Mouse (Mus musculus) ES-E14 (cell line): Measurements from ENCODE around the gene Eif2d. TPM values are rescaled to one million over a fixed set of nuclear protein-coding genes. Genes with fewer than 3 reads are reported as not detected.

Experiments used
- DNase-seq: peaks from one replicate; pipeline ENCODE4 v3.0.0-alpha.2; 2013; ENCODE audit warnings: low read depth, low spot score
- H3K27ac ChIP-seq: 2 replicates; pipeline ENCODE4 v1.5.1; 2012; ENCODE audit warnings: low read depth, mild to moderate bottlenecking, low read length, moderate library complexity, mixed read lengths; ENCODE audit not compliant: poor library complexity, insufficient read depth, severe bottlenecking
- H3K36me3 ChIP-seq: 2 replicates; pipeline ENCODE4 v1.6.1; 2012; ENCODE audit warnings: mild to moderate bottlenecking, low read length, moderate library complexity, mixed read lengths; ENCODE audit not compliant: control insufficient read depth, poor library complexity, insufficient read depth, severe bottlenecking
- H3K4me1 ChIP-seq, 2 experiments: fragments of 150-350 bp in 1 of 2; sonication (generic) in 1 of 2; 2 replicates each; pipeline ENCODE4 v1.6.1; 2012; ENCODE audit warnings: low read length in 2 of 2, mild to moderate bottlenecking in 1 of 2, mixed read lengths in 1 of 2; ENCODE audit not compliant: control insufficient read depth in 2 of 2, insufficient read depth in 2 of 2, poor library complexity in 1 of 2
- H3K4me3 ChIP-seq, 2 experiments: fragments of 150-350 bp in 1 of 2; sonication (generic) in 1 of 2; 2 replicates each; pipeline ENCODE4 v1.5.1; 2012; ENCODE audit warnings: low read length in 2 of 2, low read depth in 1 of 2, mild to moderate bottlenecking in 1 of 2, mixed read lengths in 1 of 2; ENCODE audit not compliant: insufficient read depth in 1 of 2, poor library complexity in 1 of 2, severe bottlenecking in 1 of 2
- H3K9ac ChIP-seq: 2 replicates; pipeline ENCODE4 v1.6.1; 2012; ENCODE audit warnings: low read depth, mild to moderate bottlenecking, low read length, mixed read lengths; ENCODE audit not compliant: poor library complexity, insufficient read depth, severe bottlenecking
- H3K9me3 ChIP-seq: fragments of 150-350 bp; sonication (generic); 2 replicates; pipeline ENCODE4 v1.6.1; 2012; ENCODE audit warnings: low read depth, mild to moderate bottlenecking, low read length; ENCODE audit not compliant: control insufficient read depth, insufficient read depth
- CHD2 ChIP-seq: IDR thresholded peaks from 2 replicates; pipeline ENCODE4 v1.6.1; 2014; ENCODE audit warnings: mild to moderate bottlenecking, low read depth, low read length, inconsistent platforms
- HCFC1 ChIP-seq: IDR thresholded peaks from 2 replicates; pipeline ENCODE4 v1.6.1; 2012; ENCODE audit warnings: low read length, inconsistent platforms, borderline replicate concordance; ENCODE audit not compliant: insufficient read depth
- MAFK ChIP-seq: IDR thresholded peaks from 2 replicates; pipeline ENCODE4 v1.6.1; 2014; ENCODE audit warnings: mild to moderate bottlenecking, low read depth, low read length, inconsistent platforms; ENCODE audit not compliant: insufficient read depth
- ZC3H11A ChIP-seq: IDR thresholded peaks from 2 replicates; pipeline ENCODE4 v1.6.1; 2012; ENCODE audit warnings: low read depth, mild to moderate bottlenecking, inconsistent platforms, low read length, borderline replicate concordance
- ZNF384 ChIP-seq: IDR thresholded peaks from 2 replicates; pipeline ENCODE4 v1.6.1; 2012; ENCODE audit warnings: low read depth, low read length, inconsistent platforms
- in situ Hi-C, 2 experiments: fragments of 600-800 bp; cut with MboI; formaldehyde crosslinking; loops; one replicate each; pipeline ENCODE4 v1.15.1; 2025; ENCODE audit warnings: low sequenced_read_pairs in 2 of 2, inconsistent platforms in 1 of 2; ENCODE audit not compliant: unreplicated experiment in 2 of 2
- total RNA-seq: library from RNA; depleted of rRNA; stranded (reverse); fragments of 300-350 nt; gene quantifications from 2 replicates; pipeline ENCODE4 v1.2.3, GENCODE M21; 2012

Gene Eif2d
- total RNA-seq, 1 experiment = 64.5 TPM

GRCm38 (mm10) chr1:131211655-131212054 is 58.7 kb downstream of the Eif2d start:
- in situ Hi-C loops = no loop called here
- TF ChIP-seq ZNF384 = no peak
- no peak for TF ChIP-seq MAFK
- TF ChIP-seq ZC3H11A = no peak
- H3K36me3 ChIP-seq = no peaks in the 10 kb centered on the region

GRCm38 (mm10) chr1:131212956-131213355 is 60.0 kb downstream of the Eif2d start:
- H3K27ac ChIP-seq = no peak overlapping the region
- no peak for DNase-seq
- in situ Hi-C loops = no loop called here
- no peak for TF ChIP-seq ZC3H11A
- TF ChIP-seq CHD2 = no peak
- no peak for TF ChIP-seq MAFK
- TF ChIP-seq HCFC1 = no peak
- no peak for TF ChIP-seq ZNF384
- H3K9me3 ChIP-seq = no peaks in the 10 kb centered on the region
- no peak overlapping the region for H3K4me3 ChIP-seq
- H3K9ac ChIP-seq = no peak overlapping the region
- H3K36me3 ChIP-seq = no peaks in the 10 kb centered on the region
- H3K4me1 ChIP-seq = no peaks in the 10 kb centered on the region

More at GRCm38 (mm10) chr1:131211655-131212054, 58.7 kb downstream of the Eif2d start:
- no peak overlapping the region for H3K27ac ChIP-seq
- no peak overlapping the region for H3K4me3 ChIP-seq
- no peak for DNase-seq
- no peaks in the 10 kb centered on the region for H3K4me1 ChIP-seq
- H3K9ac ChIP-seq = no peak overlapping the region
- no peaks in the 10 kb centered on the region for H3K9me3 ChIP-seq

GRCm38 (mm10) chr1:131213361-131213760 is 60.4 kb downstream of the Eif2d start:
- Histone ChIP-seq H3K9me3 (no peaks in the 10 kb centered on the region), H3K4me3 (no peak overlapping the region)
- in situ Hi-C loops = no loop called here

GRCm38 (mm10) chr1:131218933-131219332 is 66.0 kb downstream of the Eif2d start:
- no peak overlapping the region for H3K27ac ChIP-seq
- H3K4me1 ChIP-seq = no peaks in the 10 kb centered on the region
- H3K9me3 ChIP-seq = no peaks in the 10 kb centered on the region
- no peak for DNase-seq
- in situ Hi-C loops = no loop called here
- no peak overlapping the region for H3K9ac ChIP-seq
- no peak overlapping the region for H3K4me3 ChIP-seq
- TF ChIP-seq CHD2 (no peak), HCFC1 (no peak), MAFK (no peak)
- H3K36me3 ChIP-seq = no peaks in the 10 kb centered on the region

More at GRCm38 (mm10) chr1:131213361-131213760, 60.4 kb downstream of the Eif2d start:
- no peak for TF ChIP-seq ZNF384
- Histone ChIP-seq H3K36me3 (no peaks in the 10 kb centered on the region), H3K9ac (no peak overlapping the region), H3K27ac (no peak overlapping the region), H3K4me1 (no peaks in the 10 kb centered on the region)
- no peak for DNase-seq

- no peak overlapping the region for H3K4me3 ChIP-seq
- no peak overlapping the region for H3K9ac ChIP-seq
- no peak overlapping the region for H3K27ac ChIP-seq
- no peaks in the 10 kb centered on the region for H3K4me1 ChIP-seq
- in situ Hi-C loops = no loop called here
- no peaks in the 10 kb centered on the region for H3K9me3 ChIP-seq
- no peak for DNase-seq
- H3K36me3 ChIP-seq = no peaks in the 10 kb centered on the region
- no peak for TF ChIP-seq HCFC1
- no peak for TF ChIP-seq ZC3H11A
- TF ChIP-seq MAFK = no peak
Observed at GRCm38 (mm10) chr1:131221822-131222590, 69.0 kb downstream of the Eif2d start.
